Mouse (Mus musculus) testis, adult 2 months (tissue): ENCODE measurements around the gene Dhrs3.

Experiments
- CTCF ChIP-seq: fragments of 200-500 bp; IDR thresholded peaks from 2 replicates; pipeline ENCODE4 v1.5.1; 2012; ENCODE audit warnings: low read depth, mild to moderate bottlenecking, inconsistent platforms, low read length, moderate library complexity; ENCODE audit not compliant: control insufficient read depth, insufficient read depth, insufficient replicate concordance
- POLR2A ChIP-seq: fragments of 200-500 bp; IDR thresholded peaks from 2 replicates; pipeline ENCODE4 v1.6.1; 2012; ENCODE audit warnings: low read depth, mild to moderate bottlenecking, inconsistent platforms, low read length, moderate library complexity; ENCODE audit not compliant: control insufficient read depth

DNA sequence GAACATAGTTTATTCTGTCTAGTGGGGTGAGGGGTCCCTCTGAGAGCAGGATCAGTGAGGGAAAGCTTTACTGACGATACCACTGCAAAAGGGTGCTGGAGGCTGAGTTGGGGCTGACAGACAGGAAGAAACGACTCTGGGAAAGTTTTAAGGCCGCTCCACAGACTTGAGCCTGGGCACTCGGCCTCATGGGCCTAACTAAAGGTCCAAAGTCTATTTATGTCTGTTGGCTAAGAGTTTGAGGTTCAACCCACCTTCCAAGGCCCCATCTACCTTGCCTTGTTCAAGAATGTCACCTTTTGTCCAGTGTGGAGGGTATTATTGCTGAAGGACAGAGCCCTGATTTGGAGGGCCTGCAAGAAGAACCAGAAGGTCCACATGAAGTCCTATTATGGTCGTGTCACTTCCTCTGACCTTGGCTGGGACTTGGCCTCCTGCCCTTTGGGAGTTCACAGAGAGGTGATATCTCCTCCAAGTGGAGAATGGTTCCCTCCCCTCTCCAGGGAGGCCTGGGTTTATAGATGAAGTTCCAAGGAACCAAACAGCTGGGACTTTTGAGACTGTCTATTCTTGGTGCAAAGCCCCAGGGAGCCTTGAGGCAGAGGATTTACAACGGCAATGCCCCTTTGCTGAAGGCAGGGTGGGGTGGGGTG lies 55.2 kb downstream of the Dhrs3 start:
- TF ChIP-seq CTCF (no peak), POLR2A (no peak)
